Mouse (Mus musculus) c-Kit-negative CD71-positive TER-119-positive erythroid progenitor cells, embryonic 14.5 days (primary cell): ENCODE measurements around the gene Col16a1.

Experiments used
- DNase-seq: peaks from one replicate; pipeline ENCODE4 v3.0.0-alpha.2; 2013; ENCODE audit warnings: low read depth, low spot score

The Col16a1 gene

GRCm38 (mm10) chr4:130082211-130082610, 34.6 kb downstream of the Col16a1 start:
- DNase-seq: no peak

- DNase-seq: no peak
These were observed 36.8 kb downstream of the Col16a1 start for GRCm38 (mm10) chr4:130084331-130084945.

GRCm38 (mm10) chr4:130085246-130085820, 37.7 kb downstream of the Col16a1 start:
- DNase-seq: no peak

- DNase-seq: peak; percentile 56
These were observed 39.7 kb downstream of the Col16a1 start for GRCm38 (mm10) chr4:130087293-130087692.

- DNase-seq: no peak
These were observed 47.5 kb downstream of the Col16a1 start for GRCm38 (mm10) chr4:130095137-130095536.

GRCm38 (mm10) chr4:130101183-130101582, 53.5 kb downstream of the Col16a1 start:
- no peak for DNase-seq

GRCm38 (mm10) chr4:130102111-130102651, 54.5 kb downstream of the Col16a1 start, which contains the start of gene Pef1:
TSS of gene Pef1 (plus strand) at chr4:130102558.
- no peak for DNase-seq

- no peak for DNase-seq
These were observed 56.0 kb downstream of the Col16a1 start for GRCm38 (mm10) chr4:130103632-130104031.

- DNase-seq: no peak
These were observed 56.9 kb downstream of the Col16a1 start for GRCm38 (mm10) chr4:130104584-130104983.

GRCm38 (mm10) chr4:130107065-130107443, 59.4 kb downstream of the Col16a1 start:
- DNase-seq: peak; percentile 88

- DNase-seq: peak; percentile 100
These were observed 59.9 kb downstream of the Col16a1 start for GRCm38 (mm10) chr4:130107444-130108131.

GRCm38 (mm10) chr4:130108929-130109328, 61.3 kb downstream of the Col16a1 start:
- DNase-seq: no peak

GRCm38 (mm10) chr4:130109666-130110065, 62.0 kb downstream of the Col16a1 start:
- DNase-seq: no peak

- no peak for DNase-seq
These were observed 62.5 kb downstream of the Col16a1 start for GRCm38 (mm10) chr4:130110091-130110490.

GRCm38 (mm10) chr4:130112299-130112698, 64.7 kb downstream of the Col16a1 start:
- DNase-seq: peak; percentile 39

GRCm38 (mm10) chr4:130112732-130113131, 65.1 kb downstream of the Col16a1 start:
- DNase-seq: no peak

GRCm38 (mm10) chr4:130120752-130121151, 73.1 kb downstream of the Col16a1 start:
- DNase-seq: no peak

- no peak for DNase-seq
These were observed 73.9 kb downstream of the Col16a1 start for GRCm38 (mm10) chr4:130121560-130121959.

- DNase-seq: no peak
These were observed 75.4 kb downstream of the Col16a1 start for GRCm38 (mm10) chr4:130123020-130123419.

GRCm38 (mm10) chr4:130124110-130124509, 76.5 kb downstream of the Col16a1 start:
- no peak for DNase-seq

GRCm38 (mm10) chr4:130125164-130125563, 77.5 kb downstream of the Col16a1 start:
- no peak for DNase-seq

- no peak for DNase-seq
These were observed 78.3 kb downstream of the Col16a1 start for GRCm38 (mm10) chr4:130125935-130126334.

GRCm38 (mm10) chr4:130128907-130129306, 81.3 kb downstream of the Col16a1 start:
- no peak for DNase-seq
